Mouse (Mus musculus) stomach, postnatal 0 days (tissue): ENCODE measurements around the gene Arl2. TPM values are rescaled to one million over a fixed set of nuclear protein-coding genes. Genes with fewer than 3 reads are reported as not detected.
"Not testable (repeated sequence)": the region's sequence is repeated elsewhere in the genome, so short reads cannot be mapped to it uniquely, and the experiment has no call there.

Source experiments
- ATAC-seq: fragments of 200-750 bp; cut with Nextera tagmentation; 2 replicates; pipeline ENCODE4 v1.8.0; 2017; ENCODE audit not compliant: low FRiP score, low TSS enrichment
- DNase-seq: peaks from one replicate; pipeline ENCODE4 v3.0.0-alpha.2; 2016; ENCODE audit warnings: low spot score
- H3K27ac ChIP-seq: fragments of 300-500 bp; sonication (generic); replicated peaks from 2 replicates; pipeline ENCODE4 v1.5.1; 2014; ENCODE audit warnings: mild to moderate bottlenecking, control low read depth
- H3K27me3 ChIP-seq: fragments of 300-500 bp; sonication (generic); 2 replicates; pipeline ENCODE4 v1.6.1; 2014; ENCODE audit warnings: low read length; ENCODE audit not compliant: control insufficient read depth, insufficient read depth
- H3K36me3 ChIP-seq: fragments of 300-500 bp; sonication (generic); 2 replicates; pipeline ENCODE4 v1.6.1; 2014; ENCODE audit warnings: low read length, mixed read lengths; ENCODE audit not compliant: control insufficient read depth, insufficient read depth
- H3K4me1 ChIP-seq: fragments of 300-500 bp; sonication (generic); replicated peaks from 2 replicates; pipeline ENCODE4 v1.6.1; 2014; ENCODE audit warnings: antibody characterized with exemption; ENCODE audit not compliant: control insufficient read depth, insufficient read depth
- H3K4me2 ChIP-seq: fragments of 300-500 bp; sonication (generic); replicated peaks from 2 replicates; pipeline ENCODE4 v1.6.1; 2014; ENCODE audit warnings: low read depth, mild to moderate bottlenecking, control low read depth, moderate library complexity
- H3K4me3 ChIP-seq: fragments of 300-500 bp; sonication (generic); 2 replicates; pipeline ENCODE4 v1.5.1; 2014; ENCODE audit warnings: low read depth, low read length, control low read depth
- H3K9ac ChIP-seq: fragments of 300-500 bp; sonication (generic); 2 replicates; pipeline ENCODE4 v1.6.1; 2014; ENCODE audit warnings: mild to moderate bottlenecking, low read length, control low read depth, mixed read lengths
- H3K9me3 ChIP-seq: fragments of 300-500 bp; sonication (generic); 2 replicates; pipeline ENCODE4 v1.6.1; 2016; ENCODE audit warnings: low read length; ENCODE audit not compliant: control insufficient read depth
- CTCF ChIP-seq: IDR thresholded peaks from 2 replicates; pipeline ENCODE4 v1.5.1; 2016; ENCODE audit warnings: antibody characterized with exemption, low read depth, mild to moderate bottlenecking, moderate library complexity
- EP300 ChIP-seq: optimal IDR thresholded peaks from 2 replicates; pipeline ENCODE3; 2016; ENCODE audit warnings: antibody characterized with exemption
- WGBS: fragments of 180-500 bp; shearing (Covaris S2); extraction: QIAGEN DNeasy Blood & Tissue Kit; methylation state at CpG from one replicate; pipeline ENCODE4 v1.1.7; 2014; 5-methylcytosine and 5-hydroxymethylcytosine counted together
- polyA plus RNA-seq: library from polyadenylated mRNA; unstranded; fragments of >200 nt; fragmentation: Nextera tagmentation; extraction: Ambion mirVana; gene quantifications from 2 replicates; pipeline ENCODE4 v1.2.1, GENCODE M21; 2015

The Arl2 gene
- polyA plus RNA-seq, 1 experiment from 2014 or later: 74.0 TPM

- H3K9ac ChIP-seq: no peak overlapping the region
- no peaks in the 10 kb centered on the region for H3K36me3 ChIP-seq
- DNase-seq: no peak
- H3K4me1 ChIP-seq: no peaks in the 10 kb centered on the region
- ATAC-seq: no peak
- no peak overlapping the region for H3K27ac ChIP-seq
- no peaks in the 10 kb centered on the region for H3K9me3 ChIP-seq
- H3K27me3 ChIP-seq: no peaks in the 10 kb centered on the region
- H3K4me3 ChIP-seq: no peak overlapping the region
- TF ChIP-seq EP300 (no peak), CTCF (peak; percentile 29; the same call in 1 of the 2 replicates)
- no peak overlapping the region for H3K4me2 ChIP-seq
- 71% methylated on average over 5 of the region's 5 CpGs for WGBS
These were observed 3.5 kb upstream of the Arl2 start for GRCm38 (mm10) chr19:6144842-6145241.

DNA sequence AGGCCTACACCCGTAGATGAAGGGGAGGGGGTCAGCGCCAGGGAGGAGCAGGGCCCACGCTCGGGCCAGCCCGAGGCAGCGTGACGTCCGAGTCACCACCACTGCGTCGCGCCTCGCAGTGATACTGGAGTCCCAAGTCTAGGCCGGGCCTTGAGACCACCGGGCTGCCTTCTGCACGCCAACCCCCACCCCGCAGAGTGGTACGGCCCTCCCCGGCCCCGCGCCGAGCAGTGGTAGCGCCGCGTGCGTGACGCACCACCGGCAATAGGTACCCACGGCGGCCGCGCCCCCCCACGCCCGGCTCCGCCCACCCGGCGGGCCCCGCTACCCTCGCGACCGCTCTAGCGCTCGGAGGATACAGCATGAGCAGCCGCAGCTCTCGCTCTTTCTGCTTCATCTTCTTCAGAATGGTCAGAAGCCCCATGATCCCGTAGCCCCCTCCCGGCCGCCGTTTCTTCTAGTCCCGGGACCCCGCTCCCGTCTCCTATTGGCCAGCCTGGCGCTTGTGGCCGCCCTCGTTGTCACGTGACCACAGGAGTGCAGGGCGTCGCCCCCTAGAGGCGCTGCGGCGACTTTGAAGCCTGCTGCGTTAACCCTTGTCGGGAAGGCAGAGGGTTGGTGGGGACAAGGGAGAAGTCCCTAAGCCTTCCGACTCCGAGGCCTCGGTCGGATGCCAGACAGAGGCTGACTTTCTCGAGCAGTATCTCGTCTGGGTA is 512 bp downstream of the Arl2 start, which contains the start of gene Batf2:
Batf2 (plus strand) TSS at position 306 of the 716 bp plus-strand sequence.
- Histone ChIP-seq H3K4me2 (peak within 1 kb of the TSS; percentile 91), H3K36me3 (peaks cover 5% of the 10 kb centered on the region; the same call in 1 of the 2 replicates), H3K4me3 (peak within 1 kb of the TSS; percentile 66), H3K27ac (peak within 1 kb of the TSS; percentile 91), H3K4me1 (no peaks in the 10 kb centered on the region), H3K9ac (peak within 1 kb of the TSS; percentile 86), H3K9me3 (no peaks in the 10 kb centered on the region), H3K27me3 (no peaks in the 10 kb centered on the region)
- DNase-seq (peak; percentile 95), ATAC-seq (peak; percentile 93)
- TF ChIP-seq EP300: no peak
- TF ChIP-seq CTCF: peak; percentile 83
- under 1% methylated on average over 56 of the region's 68 CpGs for WGBS

GRCm38 (mm10) chr19:6140374-6140677 is 1.0 kb downstream of the Arl2 start:
- H3K4me1 ChIP-seq: no peaks in the 10 kb centered on the region
- H3K36me3 ChIP-seq: peaks cover 5% of the 10 kb centered on the region; the same call in 1 of the 2 replicates
- DNase-seq (no peak), ATAC-seq (peak; percentile 53; the same call in 1 of the 2 replicates)
- peak overlapping the region; percentile 66 for H3K4me3 ChIP-seq
- peak overlapping the region; percentile 91 for H3K4me2 ChIP-seq
- H3K27me3 ChIP-seq: no peaks in the 10 kb centered on the region
- H3K27ac ChIP-seq: peak overlapping the region; percentile 91
- WGBS: 3% methylated on average over 16 of the region's 16 CpGs
- TF ChIP-seq EP300: no peak
- TF ChIP-seq CTCF: no peak
- no peaks in the 10 kb centered on the region for H3K9me3 ChIP-seq
- H3K9ac ChIP-seq: peak overlapping the region; percentile 86

DNA sequence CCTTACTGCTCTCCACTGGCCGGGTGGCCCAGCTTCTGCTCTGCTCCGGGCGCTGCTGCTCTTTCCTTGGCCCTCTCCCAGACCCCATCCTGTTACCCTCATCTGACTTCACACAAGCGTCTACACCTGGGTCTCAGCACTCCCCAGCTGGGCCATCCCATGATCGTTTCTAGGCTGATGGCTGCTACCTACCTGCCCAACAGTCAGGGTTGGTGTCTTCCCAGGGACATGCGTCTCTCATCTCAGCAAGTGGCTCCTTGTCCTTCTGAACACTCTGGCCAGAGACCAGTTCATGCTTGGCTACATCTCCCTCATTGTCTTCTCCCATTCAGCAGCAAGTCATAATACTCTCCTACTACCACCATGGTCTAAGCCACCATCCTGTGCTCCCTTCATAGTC is 1.6 kb downstream of the Arl2 start:
- Histone ChIP-seq H3K9ac (peak overlapping the region; percentile 86; the same call in 1 of the 2 replicates), H3K4me2 (peak overlapping the region; percentile 91; the same call in 1 of the 2 replicates), H3K36me3 (peaks cover 5% of the 10 kb centered on the region; the same call in 1 of the 2 replicates), H3K4me1 (no peaks in the 10 kb centered on the region), H3K27ac (no peak overlapping the region), H3K9me3 (no peaks in the 10 kb centered on the region), H3K4me3 (peak overlapping the region; percentile 66; the same call in 1 of the 2 replicates), H3K27me3 (no peaks in the 10 kb centered on the region)
- ATAC-seq (no peak), DNase-seq (no peak)
- 91% methylated on average over 6 of the region's 6 CpGs for WGBS
- TF ChIP-seq CTCF (no peak), EP300 (no peak)

- peaks cover 5% of the 10 kb centered on the region; the same call in 1 of the 2 replicates for H3K36me3 ChIP-seq
- H3K9ac ChIP-seq: no peak overlapping the region
- no peak overlapping the region for H3K4me2 ChIP-seq
- TF ChIP-seq EP300: no peak
- TF ChIP-seq CTCF: no peak
- WGBS: 81% methylated on average over 3 of the region's 3 CpGs
- no peak for ATAC-seq
- H3K4me3 ChIP-seq: no peak overlapping the region
- no peaks in the 10 kb centered on the region for H3K4me1 ChIP-seq
- no peak overlapping the region for H3K27ac ChIP-seq
- no peaks in the 10 kb centered on the region for H3K27me3 ChIP-seq
- H3K9me3 ChIP-seq: no peaks in the 10 kb centered on the region
- no peak for DNase-seq
These were observed 5.0 kb downstream of the Arl2 start for GRCm38 (mm10) chr19:6136397-6136796.

- H3K36me3 ChIP-seq, ATAC-seq, H3K4me1 ChIP-seq, H3K4me3 ChIP-seq, H3K4me2 ChIP-seq, DNase-seq, H3K9ac ChIP-seq, H3K27me3 ChIP-seq, H3K9me3 ChIP-seq, H3K27ac ChIP-seq: not testable (repeated sequence)
- 38% methylated on average over 1 of the region's 1 CpGs for WGBS
These were observed 8.2 kb downstream of the Arl2 start for GRCm38 (mm10) chr19:6133197-6133596.
